Mouse (Mus musculus): Measurements from ENCODE around the gene Hsd3b1. TPM values are rescaled to one million over a fixed set of nuclear protein-coding genes. Genes with fewer than 3 reads are reported as not detected.

Gene Hsd3b1
- polyA plus RNA-seq, 2 experiments: 12.9 to 15.8 TPM

GRCm38 (mm10) chr3:98888206-98888605, 28.6 kb upstream of the Hsd3b1 start:
- DNase-seq (ENCODE audit: low read depth in 3 of 3, low spot score in 3 of 3) (no peak), ATAC-seq (ENCODE audit: insufficient read depth) (no peak)
- H3K9me3 ChIP-seq (ENCODE audit: control insufficient read depth, low read length): no peaks in the 10 kb centered on the region
- WGBS (ENCODE audit: insufficient replicate concordance): 39% methylated on average over 2 of the region's 2 CpGs
- H3K4me3 ChIP-seq (ENCODE audit: insufficient read depth in 1 of 2, low read depth in 2 of 2, low read length in 2 of 2): no peak overlapping the region
- H3K27me3 ChIP-seq (ENCODE audit: control insufficient read depth, insufficient read depth, low read length): no peaks in the 10 kb centered on the region
- no peak overlapping the region for H3K9ac ChIP-seq (replicated peaks)
- no peaks in the 10 kb centered on the region for H3K4me1 ChIP-seq (replicated peaks; ENCODE audit: control insufficient read depth in 2 of 2, insufficient read depth in 2 of 2, low read length in 1 of 2)
- H3K4me2 ChIP-seq (ENCODE audit: low read depth): no peak overlapping the region
- no peaks in the 10 kb centered on the region for H3K36me3 ChIP-seq (replicated peaks; ENCODE audit: control insufficient read depth, insufficient read depth, low read depth)
- no peak overlapping the region for H3K27ac ChIP-seq
- TF ChIP-seq EP300 (IDR thresholded peaks at IDR 0.05; ENCODE audit: low read depth) (no peak), CTCF (IDR thresholded peaks at IDR 0.05; ENCODE audit: low read depth) (no peak)

GRCm38 (mm10) chr3:98880831-98881230, 21.2 kb upstream of the Hsd3b1 start:
- Histone ChIP-seq H3K9ac (replicated peaks) (no peak overlapping the region), H3K27me3 (ENCODE audit: control insufficient read depth, insufficient read depth, low read length) (no peaks in the 10 kb centered on the region), H3K36me3 (replicated peaks; ENCODE audit: control insufficient read depth, insufficient read depth, low read depth) (no peaks in the 10 kb centered on the region), H3K4me3 (ENCODE audit: insufficient read depth in 1 of 2, low read depth in 2 of 2, low read length in 2 of 2) (no peak overlapping the region), H3K27ac (no peak overlapping the region), H3K4me2 (ENCODE audit: low read depth) (no peak overlapping the region), H3K4me1 (replicated peaks; ENCODE audit: control insufficient read depth in 2 of 2, insufficient read depth in 2 of 2, low read length in 1 of 2) (no peaks in the 10 kb centered on the region), H3K9me3 (ENCODE audit: control insufficient read depth, low read length) (no peaks in the 10 kb centered on the region)
- ATAC-seq (ENCODE audit: insufficient read depth): no peak
- TF ChIP-seq CTCF (IDR thresholded peaks at IDR 0.05; ENCODE audit: low read depth) (no peak), EP300 (IDR thresholded peaks at IDR 0.05; ENCODE audit: low read depth) (no peak)
- no peak for DNase-seq (ENCODE audit: low read depth in 3 of 3, low spot score in 3 of 3)
- WGBS (ENCODE audit: insufficient replicate concordance): 60% methylated on average over 2 of the region's 2 CpGs

- ATAC-seq (ENCODE audit: insufficient read depth): no peak
- DNase-seq (ENCODE audit: low read depth in 3 of 3, low spot score in 3 of 3): no peak
- Histone ChIP-seq H3K4me2 (ENCODE audit: low read depth) (no peak overlapping the region), H3K36me3 (replicated peaks; ENCODE audit: control insufficient read depth, insufficient read depth, low read depth) (no peaks in the 10 kb centered on the region), H3K4me3 (ENCODE audit: insufficient read depth in 1 of 2, low read depth in 2 of 2, low read length in 2 of 2) (no peak overlapping the region), H3K9me3 (ENCODE audit: control insufficient read depth, low read length) (no peaks in the 10 kb centered on the region), H3K4me1 (replicated peaks; ENCODE audit: control insufficient read depth in 2 of 2, insufficient read depth in 2 of 2, low read length in 1 of 2) (no peaks in the 10 kb centered on the region), H3K27me3 (ENCODE audit: control insufficient read depth, insufficient read depth, low read length) (no peaks in the 10 kb centered on the region), H3K9ac (replicated peaks) (no peak overlapping the region), H3K27ac (no peak overlapping the region)
- TF ChIP-seq EP300 (IDR thresholded peaks at IDR 0.05; ENCODE audit: low read depth) (no peak), CTCF (IDR thresholded peaks at IDR 0.05; ENCODE audit: low read depth) (no peak)
- 49% methylated on average over 6 of the region's 6 CpGs for WGBS (ENCODE audit: insufficient replicate concordance)
Observed at GRCm38 (mm10) chr3:98880216-98880615, 20.6 kb upstream of the Hsd3b1 start.

DNA sequence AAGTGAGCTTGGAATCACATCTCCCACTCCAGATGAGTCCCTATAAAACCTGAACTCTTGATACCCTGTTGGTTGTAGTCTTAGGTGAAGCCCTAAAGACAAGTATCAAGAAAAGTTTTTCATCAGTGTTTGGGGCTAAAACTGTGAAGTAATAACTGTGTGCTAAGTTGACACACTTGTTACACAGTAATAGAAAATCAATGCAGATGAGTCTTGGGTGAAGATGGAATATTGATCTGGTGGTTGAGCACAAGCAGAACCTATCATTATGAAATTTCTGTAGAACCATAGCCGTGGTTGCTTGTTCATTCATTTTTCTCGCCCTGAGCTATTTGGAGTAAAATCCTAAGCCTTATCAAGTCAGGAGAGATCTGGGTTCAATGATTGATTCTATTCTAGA, 8.6 kb upstream of the Hsd3b1 start:
- Histone ChIP-seq H3K9me3 (ENCODE audit: control insufficient read depth, low read length) (no peaks in the 10 kb centered on the region), H3K27ac (no peak overlapping the region), H3K27me3 (ENCODE audit: control insufficient read depth, insufficient read depth, low read length) (no peaks in the 10 kb centered on the region), H3K4me1 (replicated peaks; ENCODE audit: control insufficient read depth in 2 of 2, insufficient read depth in 2 of 2, low read length in 1 of 2) (no peaks in the 10 kb centered on the region), H3K36me3 (replicated peaks; ENCODE audit: control insufficient read depth, insufficient read depth, low read depth) (no peaks in the 10 kb centered on the region), H3K4me2 (ENCODE audit: low read depth) (no peak overlapping the region), H3K4me3 (ENCODE audit: insufficient read depth in 1 of 2, low read depth in 2 of 2, low read length in 2 of 2) (no peak overlapping the region), H3K9ac (replicated peaks) (no peak overlapping the region)
- WGBS (ENCODE audit: insufficient replicate concordance): 50% methylated on average over 2 of the region's 2 CpGs
- no peak for ATAC-seq (ENCODE audit: insufficient read depth)
- DNase-seq (ENCODE audit: low read depth in 3 of 3, low spot score in 3 of 3): no peak
- TF ChIP-seq CTCF (IDR thresholded peaks at IDR 0.05; ENCODE audit: low read depth): no peak
- no peak for TF ChIP-seq EP300 (IDR thresholded peaks at IDR 0.05; ENCODE audit: low read depth)

DNA sequence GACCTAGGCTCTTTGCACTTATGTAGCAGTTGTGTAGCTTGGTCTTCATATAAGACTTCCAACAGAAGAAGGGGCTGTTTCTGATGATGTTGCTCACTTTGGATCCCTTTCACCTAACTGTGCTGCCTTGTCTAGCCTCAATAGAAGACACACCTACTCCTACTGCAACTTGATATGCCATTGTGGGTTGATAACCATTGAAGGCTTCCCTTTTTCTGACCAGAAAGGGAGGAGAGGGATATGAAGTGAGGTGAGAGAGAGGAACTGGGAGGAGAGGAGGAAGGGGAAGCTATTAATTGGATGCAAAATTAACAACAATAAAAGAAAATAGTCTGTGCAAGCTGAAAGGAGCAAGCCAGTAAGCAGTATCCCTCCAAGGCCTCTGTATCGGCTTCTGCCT, 3.2 kb upstream of the Hsd3b1 start:
- Histone ChIP-seq H3K36me3 (replicated peaks; ENCODE audit: control insufficient read depth, insufficient read depth, low read depth) (no peaks in the 10 kb centered on the region), H3K4me1 (replicated peaks; ENCODE audit: control insufficient read depth in 2 of 2, insufficient read depth in 2 of 2, low read length in 1 of 2) (peaks cover 4 to 14% of the 10 kb centered on the region in 2 experiments; a peak in 3 of 4 replicates), H3K27ac (no peak overlapping the region), H3K9me3 (ENCODE audit: control insufficient read depth, low read length) (no peaks in the 10 kb centered on the region), H3K9ac (replicated peaks) (no peak overlapping the region), H3K4me3 (ENCODE audit: insufficient read depth in 1 of 2, low read depth in 2 of 2, low read length in 2 of 2) (no peak overlapping the region), H3K4me2 (ENCODE audit: low read depth) (no peak overlapping the region), H3K27me3 (ENCODE audit: control insufficient read depth, insufficient read depth, low read length) (no peaks in the 10 kb centered on the region)
- no peak for DNase-seq (ENCODE audit: low read depth in 3 of 3, low spot score in 3 of 3)
- TF ChIP-seq EP300 (IDR thresholded peaks at IDR 0.05; ENCODE audit: low read depth) (no peak), CTCF (IDR thresholded peaks at IDR 0.05; ENCODE audit: low read depth) (no peak)
- 79% methylated on average over 1 of the region's 1 CpGs for WGBS (ENCODE audit: insufficient replicate concordance)
- ATAC-seq (ENCODE audit: insufficient read depth): 0 out of 2 replicates have a peak, but pooled peaks have one; percentile 34

Measured in liver, embryonic 14.5 days (tissue).